Mouse (Mus musculus) embryonic fibroblast, embryonic 13.5 days (primary cell): Measurements from ENCODE around the gene Calca. TPM values are rescaled to one million over a fixed set of nuclear protein-coding genes. Genes with fewer than 3 reads are reported as not detected.
"Not testable (repeated sequence)": the region's sequence is repeated elsewhere in the genome, so short reads cannot be mapped to it uniquely, and the experiment has no call there.

Experiments
- H3K27ac ChIP-seq: 2 replicates; pipeline ENCODE4 v1.5.1; 2012; ENCODE audit warnings: low read length, control low read depth, inconsistent platforms; ENCODE audit not compliant: insufficient read depth
- H3K4me1 ChIP-seq: 2 replicates; pipeline ENCODE4 v1.6.1; 2011; ENCODE audit warnings: low read length; ENCODE audit not compliant: control insufficient read depth, insufficient read depth
- H3K4me3 ChIP-seq: 2 replicates; pipeline ENCODE4 v1.5.1; 2011; ENCODE audit warnings: mild to moderate bottlenecking, control low read depth, low read length; ENCODE audit not compliant: insufficient read depth
- CTCF ChIP-seq: IDR thresholded peaks from 2 replicates; pipeline ENCODE4 v1.5.1; 2011; ENCODE audit warnings: mild to moderate bottlenecking, control low read depth, low read length, moderate library complexity, borderline replicate concordance; ENCODE audit not compliant: insufficient read depth
- POLR2A ChIP-seq: IDR thresholded peaks from 2 replicates; pipeline ENCODE4 v1.6.1; 2011; ENCODE audit warnings: low read depth, mild to moderate bottlenecking, control low read depth, low read length, moderate library complexity
- polyA plus RNA-seq: library from polyadenylated mRNA; stranded (reverse); fragments of >200 nt; gene quantifications from 2 replicates; pipeline ENCODE4 v1.2.4, GENCODE M21; 2011; ENCODE audit warnings: low read depth; ENCODE audit not compliant: missing spikeins, insufficient read length

The Calca gene
- 1.4 TPM in 1 of 2 replicates, not detected in the other for polyA plus RNA-seq

DNA sequence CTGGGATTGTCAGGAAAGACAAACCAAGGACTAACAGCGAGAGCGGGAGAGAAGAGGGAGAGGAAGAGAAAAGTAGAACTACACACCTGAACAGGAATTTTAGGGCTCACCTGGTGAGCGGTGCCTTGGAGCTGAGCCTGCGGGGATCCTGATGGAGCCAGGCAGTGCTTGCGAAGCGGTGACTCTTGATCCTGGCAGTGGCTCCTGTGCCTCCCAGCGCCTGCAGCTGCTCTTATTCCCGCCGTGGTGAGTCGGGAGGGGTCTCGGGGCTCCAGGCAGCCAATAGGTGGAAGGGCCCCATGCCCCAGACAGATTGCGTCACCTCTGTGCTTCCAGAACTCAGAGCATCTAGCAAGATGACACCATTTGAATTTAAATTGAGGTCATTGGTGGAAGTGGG is at the start of gene Calca:
TSS of gene Calca (minus strand) at position 256 of the 400 bp plus-strand sequence.
- H3K4me1 ChIP-seq, result peaks cover 3% of the 10 kb centered on the region
- H3K27ac ChIP-seq, result no peak within 1 kb of the TSS
- TF ChIP-seq POLR2A (no peak), CTCF (no peak)
- H3K4me3 ChIP-seq, result peak within 1 kb of the TSS; percentile 13; the same call in 1 of the 2 replicates

DNA sequence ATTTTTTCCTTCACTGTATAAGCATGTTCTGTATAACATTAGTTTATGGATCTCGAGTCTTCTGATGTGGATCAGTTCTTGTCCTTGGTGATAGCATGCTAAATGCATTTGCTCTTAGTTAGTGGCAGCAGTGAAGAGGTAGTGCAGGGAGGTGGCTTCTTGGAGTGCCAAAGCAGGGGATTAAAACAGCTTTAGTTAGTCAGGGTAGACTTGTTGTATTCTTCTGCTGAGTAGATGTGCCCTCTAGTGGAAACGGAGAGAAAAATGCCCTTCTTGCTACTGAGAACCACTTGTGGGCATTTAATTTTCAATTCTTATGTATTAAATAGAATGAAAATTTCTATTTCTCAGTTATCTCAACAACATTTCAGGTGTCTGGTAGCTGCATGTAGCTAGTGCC is 36.5 kb upstream of the Calca start:
- no peak for TF ChIP-seq CTCF
- no peak for TF ChIP-seq POLR2A
- Histone ChIP-seq H3K27ac (no peak overlapping the region), H3K4me1 (no peaks in the 10 kb centered on the region), H3K4me3 (no peak overlapping the region)

DNA sequence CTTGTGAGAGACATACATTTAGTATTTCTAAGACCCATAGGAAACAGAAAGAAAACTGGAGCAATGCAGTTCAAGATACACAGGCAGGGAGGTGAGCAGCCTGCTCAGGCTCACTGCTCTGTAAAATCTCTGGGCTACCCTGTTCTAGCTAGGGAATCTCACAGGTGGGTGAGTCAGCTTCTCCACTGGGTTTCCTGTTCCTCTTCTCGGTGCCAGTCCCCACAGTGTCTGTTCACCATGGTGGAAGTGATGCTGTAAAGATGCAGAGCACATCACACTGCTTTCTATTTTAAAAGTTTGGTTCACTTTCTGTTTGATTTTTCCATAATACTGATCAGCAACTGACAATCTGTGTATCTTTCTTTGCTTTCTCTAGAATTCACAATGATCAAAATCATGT is 35.2 kb upstream of the Calca start:
- H3K27ac ChIP-seq, result no peak overlapping the region
- no peak for TF ChIP-seq POLR2A
- TF ChIP-seq CTCF, result no peak
- H3K4me3 ChIP-seq, result no peak overlapping the region
- H3K4me1 ChIP-seq, result no peaks in the 10 kb centered on the region

DNA sequence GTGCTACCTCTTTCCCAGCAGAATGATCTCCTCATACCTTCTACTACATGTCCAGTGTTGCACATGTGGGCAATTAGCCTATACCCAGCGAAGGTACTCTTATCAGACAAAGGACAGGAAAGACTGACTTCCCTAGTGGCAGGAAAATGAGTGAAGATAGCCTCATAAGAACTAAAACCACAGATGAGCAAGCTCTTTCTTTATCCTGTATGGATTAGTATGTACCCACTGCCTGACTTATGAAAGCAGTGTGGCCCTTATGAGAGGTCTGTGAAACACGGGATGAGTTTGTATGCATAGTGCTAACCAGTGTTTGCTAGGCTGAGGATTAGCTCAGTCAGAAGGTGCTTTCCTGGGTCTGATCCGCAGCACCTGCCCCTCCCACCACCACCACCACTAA is 13.6 kb upstream of the Calca start:
- TF ChIP-seq CTCF (no peak), POLR2A (no peak)
- Histone ChIP-seq H3K27ac (no peak overlapping the region), H3K4me1 (no peaks in the 10 kb centered on the region), H3K4me3 (no peak overlapping the region)

DNA sequence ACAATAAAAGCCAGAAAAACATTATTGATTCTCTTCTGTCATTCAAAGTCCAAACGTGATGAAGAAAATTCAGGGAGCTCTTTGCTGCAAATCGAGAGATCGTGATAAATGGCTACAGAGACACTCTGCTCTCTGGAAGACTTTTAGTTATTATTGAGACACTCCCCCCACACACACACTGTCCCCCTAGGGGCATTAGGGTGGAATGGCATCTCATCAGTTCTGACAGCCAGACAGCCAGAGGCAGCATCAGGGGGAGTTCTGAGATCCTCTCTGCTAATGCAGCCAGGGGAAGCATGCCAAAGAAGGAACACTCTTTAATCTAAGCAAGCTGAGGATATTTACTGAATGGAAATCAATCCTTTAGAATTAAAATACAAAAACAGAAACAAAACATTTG is 12.6 kb upstream of the Calca start:
- no peak for TF ChIP-seq POLR2A
- TF ChIP-seq CTCF, result no peak
- Histone ChIP-seq H3K4me3 (no peak overlapping the region), H3K27ac (no peak overlapping the region), H3K4me1 (no peaks in the 10 kb centered on the region)

DNA sequence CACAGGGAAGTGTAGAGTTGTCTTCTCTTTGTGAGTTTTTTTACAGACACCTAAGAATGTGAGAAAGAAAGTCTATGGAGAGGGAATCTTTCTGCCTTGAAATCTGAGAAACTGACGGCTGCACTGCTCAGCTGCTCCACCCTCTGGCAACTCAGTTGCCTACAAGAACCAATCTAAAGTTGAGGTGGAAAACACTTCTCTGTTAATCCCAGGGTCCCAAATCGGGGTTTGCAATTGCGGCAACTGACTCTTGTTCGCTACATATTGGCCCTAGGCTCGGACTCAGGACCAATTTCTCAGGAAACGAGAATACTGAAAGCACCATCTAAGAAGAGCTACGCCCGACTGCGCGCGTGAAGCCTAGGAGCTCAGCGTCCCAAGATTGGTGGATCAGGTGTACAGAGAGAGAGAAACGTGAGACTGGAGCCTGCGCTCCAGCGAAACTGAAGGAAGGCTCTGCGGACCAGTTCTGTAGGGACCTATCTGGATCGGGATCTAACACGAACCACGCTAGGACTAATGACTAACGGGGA is 522 bp downstream of the Calca start:
- Histone ChIP-seq H3K27ac (no peak overlapping the region), H3K4me3 (peak overlapping the region; percentile 13; the same call in 1 of the 2 replicates), H3K4me1 (peaks cover 3% of the 10 kb centered on the region)
- TF ChIP-seq CTCF (peak; percentile 58; the same call in 1 of the 2 replicates), POLR2A (no peak)

DNA sequence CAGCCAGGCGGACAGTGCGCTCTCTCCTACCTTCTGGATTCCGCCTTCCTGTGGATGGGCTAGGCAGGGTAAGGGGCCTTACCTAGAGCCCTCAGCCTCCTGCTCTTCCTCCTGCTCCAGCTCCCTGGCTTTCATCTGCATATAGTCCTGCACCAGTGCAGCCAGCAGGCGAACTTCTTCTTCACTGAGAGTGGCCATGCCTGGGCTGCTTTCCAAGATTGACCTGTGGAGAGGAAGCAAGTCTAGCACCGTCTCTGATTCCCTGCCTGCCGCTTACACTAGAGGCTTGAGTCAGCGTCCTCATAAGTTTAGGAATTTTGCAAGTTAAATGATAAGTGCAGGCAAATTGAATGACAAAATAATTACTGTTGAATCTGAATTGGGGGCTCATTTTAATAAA is 1.8 kb downstream of the Calca start:
- peaks cover 3% of the 10 kb centered on the region for H3K4me1 ChIP-seq

DNA sequence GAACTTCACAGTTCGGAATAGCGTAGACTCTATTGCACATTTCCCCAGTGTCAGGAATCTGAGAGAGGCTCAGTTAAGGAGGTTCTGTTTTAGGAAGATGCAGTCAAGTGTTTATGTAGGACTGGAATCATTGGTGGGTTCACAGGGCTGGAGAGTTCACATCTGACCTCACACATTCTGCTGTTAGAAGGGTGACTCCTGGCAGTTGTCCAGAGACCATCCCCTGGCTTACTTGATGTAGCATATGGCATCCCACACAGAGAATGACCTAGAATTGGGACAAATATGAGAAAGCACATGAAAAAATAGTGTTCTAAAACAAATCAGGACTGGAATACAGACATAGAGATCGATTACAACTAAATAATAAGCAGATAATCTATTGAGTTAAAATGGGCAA is 10.2 kb downstream of the Calca start:
- H3K4me3 ChIP-seq, result no peak overlapping the region
- no peak overlapping the region for H3K27ac ChIP-seq
- no peak for TF ChIP-seq POLR2A
- no peak for TF ChIP-seq CTCF
- H3K4me1 ChIP-seq, result no peaks in the 10 kb centered on the region

More for the DNA sequence above, 1.8 kb downstream of the Calca start:
- Histone ChIP-seq H3K4me3 (no peak overlapping the region), H3K27ac (no peak overlapping the region)
- TF ChIP-seq POLR2A (no peak), CTCF (no peak)

DNA sequence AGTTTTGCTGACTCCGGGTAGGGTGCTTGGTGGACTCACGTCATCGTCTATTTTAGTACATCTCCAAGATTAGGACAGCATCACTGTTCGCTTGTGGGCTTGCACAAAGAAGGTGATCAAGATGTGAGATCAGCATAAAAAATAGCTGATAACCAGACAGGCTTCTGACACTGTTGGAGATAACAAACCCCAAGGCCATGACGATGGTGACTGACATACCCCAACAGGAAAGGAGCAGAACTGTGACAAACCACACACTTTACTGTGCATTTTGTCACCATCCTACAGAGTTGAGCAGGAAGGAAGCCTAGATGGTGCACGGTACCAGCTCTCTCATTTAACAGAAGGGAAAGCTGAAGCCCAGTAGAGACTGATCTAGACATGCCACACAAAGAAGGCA is 19.4 kb downstream of the Calca start:
- TF ChIP-seq CTCF, result no peak
- TF ChIP-seq POLR2A, result no peak
- Histone ChIP-seq H3K27ac (no peak overlapping the region), H3K4me3 (no peak overlapping the region), H3K4me1 (no peaks in the 10 kb centered on the region)

DNA sequence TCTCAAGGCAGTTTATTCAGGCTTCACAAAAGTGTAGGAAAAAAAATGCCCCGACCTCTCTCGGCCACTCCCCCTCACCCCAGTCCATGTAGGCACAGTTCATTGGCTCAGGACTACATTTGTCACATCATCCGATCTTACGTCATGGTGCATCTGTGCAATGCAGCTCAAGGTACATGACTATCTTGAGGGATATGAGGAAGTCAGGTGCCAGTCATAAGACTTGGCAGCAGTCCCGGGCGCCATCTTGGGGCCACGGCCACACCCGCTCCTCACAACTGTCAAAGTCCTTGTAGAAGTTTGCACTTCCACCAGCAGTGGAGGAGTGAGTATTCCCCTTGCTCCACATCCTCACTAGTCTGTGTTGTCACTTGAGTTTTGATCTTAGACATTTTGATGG is 41.8 kb downstream of the Calca start:
- H3K4me3 ChIP-seq, H3K4me1 ChIP-seq, H3K27ac ChIP-seq: not testable (repeated sequence)

DNA sequence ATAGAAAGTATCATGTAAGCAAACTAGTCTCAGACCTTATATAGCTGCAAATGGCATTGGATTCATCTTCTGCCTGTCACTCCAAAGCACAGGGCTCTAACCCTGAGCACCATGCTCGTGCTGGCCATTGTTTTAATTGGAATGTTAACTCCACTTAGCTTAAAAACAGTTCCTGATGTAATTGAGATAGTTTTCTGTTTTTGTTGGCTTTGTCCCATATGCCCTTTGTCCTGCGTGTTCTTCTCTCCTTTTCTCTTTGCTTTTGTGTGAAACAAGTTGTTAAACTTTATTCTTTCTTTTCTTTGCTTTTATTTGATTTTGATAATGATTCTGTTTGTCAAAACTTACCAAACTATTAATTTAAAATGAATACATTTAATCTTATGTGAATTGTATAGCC is 53.7 kb downstream of the Calca start:
- Histone ChIP-seq H3K4me3 (no peak overlapping the region), H3K4me1 (no peaks in the 10 kb centered on the region; the same call in 1 of the 2 replicates), H3K27ac (no peak overlapping the region)
- TF ChIP-seq POLR2A (no peak), CTCF (no peak)

Other genes starting within 250 kb of the Calca start
- 10.3 and 14.7 TPM in 2 replicates for gene Pde3b, start 221.1 kb downstream of the Calca start, polyA plus RNA-seq
- 3.4 and 3.5 TPM in 2 replicates for gene Cyp2r1, start 73.4 kb downstream of the Calca start, polyA plus RNA-seq
- gene Calcb, start 82.3 kb upstream of the Calca start, polyA plus RNA-seq, result 0.76 TPM in 1 of 2 replicates, not detected in the other
- 1.5 and 9.2 TPM in 2 replicates for gene Insc, start 107.3 kb upstream of the Calca start, polyA plus RNA-seq